ENCODE assay signal across 9 mouse cellular contexts in the genomic region with DNA sequence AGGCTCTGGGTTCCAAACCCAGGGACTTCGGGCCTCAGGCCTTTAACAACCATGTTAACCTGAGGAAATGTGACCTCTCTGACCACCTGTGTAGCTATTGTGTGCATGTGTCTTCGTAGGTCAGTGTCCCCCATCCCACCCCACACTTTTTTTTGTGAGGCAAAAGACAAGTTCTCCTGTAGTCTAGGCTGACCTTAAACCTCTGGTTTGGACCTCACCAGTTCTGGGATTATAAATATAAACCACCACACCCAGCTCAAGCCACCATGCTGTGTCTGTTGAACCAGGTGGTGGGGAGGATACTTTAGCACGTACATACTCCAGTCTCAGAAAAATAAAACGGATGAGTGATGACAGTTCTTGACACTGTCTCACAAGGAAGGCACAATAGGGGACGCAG. TPM values are rescaled to one million over a fixed set of nuclear protein-coding genes. Genes with fewer than 3 reads are reported as not detected.
DNase-seq lines count a peak whose midpoint lies in the region; ATAC-seq and TF ChIP-seq lines count a peak whose summit lies in the region.
"Had no signal": no experiment of that assay in that cellular context is flagged by ENCODE, and none has a peak within 500 bp of the region (broad histone marks: within the 10 kb centered on the region; RNA-seq: fewer than 3 reads in every experiment).

No protein-coding gene starts in this region.

- no peak overlapping the region for H3K27ac ChIP-seq in forebrain, postnatal 0 days (ENCODE audit: low read depth, low read length)
- no peak overlapping the region for H3K27ac ChIP-seq in liver, embryonic 16.5 days (ENCODE audit: low read length)

- H3K4me3 ChIP-seq in E14TG2a.4 (replicated peaks; ENCODE audit: low read length), result peak overlapping the region; percentile 88
- peak overlapping the region; percentile 46 for H3K4me3 ChIP-seq in forebrain, postnatal 0 days (ENCODE audit: low read depth, low read length)
- no peak overlapping the region; the same call in 1 of the 2 replicates for H3K4me3 ChIP-seq in liver, embryonic 16.5 days (ENCODE audit: low read depth, low read length)

- H3K9ac ChIP-seq in forebrain, postnatal 0 days, result peak overlapping the region; percentile 62; the same call in 1 of the 2 replicates
- no peak overlapping the region for H3K9ac ChIP-seq in liver, embryonic 16.5 days (ENCODE audit: low read depth, low read length)

- H3K4me1 ChIP-seq in E14TG2a.4 (replicated peaks; ENCODE audit: low read depth, low read length), result peaks cover 83% of the 10 kb centered on the region
- H3K4me1 ChIP-seq in forebrain, postnatal 0 days (ENCODE audit: insufficient read depth), result peaks cover 12% of the 10 kb centered on the region; the same call in 1 of the 2 replicates
- peaks cover 28% of the 10 kb centered on the region for H3K4me1 ChIP-seq in liver, embryonic 16.5 days (ENCODE audit: control insufficient read depth, low read depth, low read length)

- no peak for ATAC-seq in forebrain, postnatal 0 days
- ATAC-seq in liver, embryonic 16.5 days (ENCODE audit: low read depth), result no peak

- TF ChIP-seq CTCF in E14TG2a.4 (conservative IDR thresholded peaks at IDR 0.05; ENCODE audit: low read length), result no peak
- TF ChIP-seq CTCF in forebrain, postnatal 0 days (IDR thresholded peaks at IDR 0.05; ENCODE audit: low read depth), result no peak

- DNase-seq in heart, adult 11 months, result peak; percentile 92
- no peak for DNase-seq in heart, adult 9 months (ENCODE audit: low spot score in 2 of 2)
- DNase-seq in forebrain, postnatal 0 days, result no peak
- no peak for DNase-seq in left cerebral cortex, adult 11 months (ENCODE audit: low spot score)
- no peak for DNase-seq in thymus, postnatal 10 days (ENCODE audit: low spot score in 2 of 2)
- no peak for DNase-seq in right cerebral cortex, adult 2 months (ENCODE audit: low spot score in 2 of 2)

- 57% methylated on average over 5 of the region's 5 CpGs for WGBS in forebrain, postnatal 0 days
- 59% methylated on average over 5 of the region's 5 CpGs for WGBS in liver, embryonic 16.5 days (ENCODE audit: insufficient replicate concordance)

- peak overlapping the region; percentile 92 for H3K4me2 ChIP-seq in forebrain, postnatal 0 days (ENCODE audit: low read depth)
- peak overlapping the region; percentile 96 for H3K4me2 ChIP-seq in liver, embryonic 16.5 days (ENCODE audit: low read depth, low read length)

- H3K36me3 ChIP-seq in E14TG2a.4 (ENCODE audit: insufficient read depth, low read length), result peaks cover 48% of the 10 kb centered on the region
- peaks cover 14% of the 10 kb centered on the region; the same call in 1 of the 2 replicates for H3K36me3 ChIP-seq in forebrain, postnatal 0 days (ENCODE audit: insufficient read depth)
- H3K36me3 ChIP-seq in liver, embryonic 16.5 days (ENCODE audit: control insufficient read depth, insufficient read depth), result no peaks in the 10 kb centered on the region

- H3K9me3 ChIP-seq in E14TG2a.4 (ENCODE audit: low read length), result no peaks in the 10 kb centered on the region
- H3K9me3 ChIP-seq in forebrain, postnatal 0 days (ENCODE audit: low read length), result no peaks in the 10 kb centered on the region
- no peaks in the 10 kb centered on the region for H3K9me3 ChIP-seq in liver, embryonic 16.5 days (replicated peaks; ENCODE audit: control insufficient read depth, low read length)

- no peaks in the 10 kb centered on the region for H3K27me3 ChIP-seq in E14TG2a.4 (ENCODE audit: insufficient read depth, low read length)
- no peaks in the 10 kb centered on the region for H3K27me3 ChIP-seq in forebrain, postnatal 0 days (ENCODE audit: insufficient read depth, low read length)
- no peaks in the 10 kb centered on the region for H3K27me3 ChIP-seq in liver, embryonic 16.5 days (ENCODE audit: control insufficient read depth, insufficient read depth, low read depth, low read length)

RNA-seq across cellular contexts. Expression of a gene that starts 7.7 kb away (rescaled TPM):
- 65.4 and 75.2 TPM in 2 replicates for total RNA-seq in forebrain, postnatal 0 days (2014; rRNA removed)
- 68.5 and 77.6 TPM in 2 replicates for polyA plus RNA-seq in forebrain, postnatal 0 days (2015; fragmentation: Nextera tagmentation; extraction: Ambion mirVana)
- polyA plus RNA-seq in liver, embryonic 16.5 days (2015; fragmentation: Nextera tagmentation; extraction: Ambion mirVana), result 5.2 and 5.3 TPM in 2 replicates

RNA-seq across cellular contexts. Expression of a gene that starts 8.3 kb away (rescaled TPM):
- 56.5 and 94.9 TPM in 2 replicates for total RNA-seq in forebrain, postnatal 0 days (2014; rRNA removed)
- polyA plus RNA-seq in forebrain, postnatal 0 days (2015; fragmentation: Nextera tagmentation; extraction: Ambion mirVana), result 95.3 and 111 TPM in 2 replicates
- 24.8 and 25.2 TPM in 2 replicates for polyA plus RNA-seq in liver, embryonic 16.5 days (2015; fragmentation: Nextera tagmentation; extraction: Ambion mirVana)

RNA-seq across cellular contexts. Expression of a gene that starts 15.6 kb away (rescaled TPM):
- 8.8 and 12.7 TPM in 2 replicates for total RNA-seq in forebrain, postnatal 0 days (2014; rRNA removed)
- 8.6 and 8.7 TPM in 2 replicates for polyA plus RNA-seq in forebrain, postnatal 0 days (2015; fragmentation: Nextera tagmentation; extraction: Ambion mirVana)
- 0.04 and 0.11 TPM in 2 replicates for polyA plus RNA-seq in liver, embryonic 16.5 days (2015; fragmentation: Nextera tagmentation; extraction: Ambion mirVana)

RNA-seq across cellular contexts. Expression of a gene that starts 24.8 kb away (rescaled TPM):
- 0.71 and 1.6 TPM in 2 replicates for total RNA-seq in forebrain, postnatal 0 days (2014; rRNA removed)
- polyA plus RNA-seq in forebrain, postnatal 0 days (2015; fragmentation: Nextera tagmentation; extraction: Ambion mirVana), result 1.2 and 2.4 TPM in 2 replicates
- polyA plus RNA-seq in liver, embryonic 16.5 days (2015; fragmentation: Nextera tagmentation; extraction: Ambion mirVana), result 0.16 and 0.50 TPM in 2 replicates
- total RNA-seq: adrenal gland, adult 8-10 months had no signal

RNA-seq across cellular contexts. Expression of a gene that starts 24.8 kb away (rescaled TPM):
- 226 and 269 TPM in 2 replicates for total RNA-seq in forebrain, postnatal 0 days (2014; rRNA removed)
- 201 and 269 TPM in 2 replicates for polyA plus RNA-seq in forebrain, postnatal 0 days (2015; fragmentation: Nextera tagmentation; extraction: Ambion mirVana)
- polyA plus RNA-seq in liver, embryonic 16.5 days (2015; fragmentation: Nextera tagmentation; extraction: Ambion mirVana), result 15.9 and 17.4 TPM in 2 replicates

Comparison
In these comparisons a context has a peak if more than half of its experiments do, and no peak if none do; other contexts are left out.
1. RNA of a gene that starts 7.7 kb away (polyA plus RNA-seq): 68.5 to 77.6 TPM in forebrain, postnatal 0 days; 5.2 to 5.3 TPM in liver, embryonic 16.5 days; every median in the first group is over 10 times any median in the second.